Mouse (Mus musculus): ENCODE data around the gene Sez6l2. TPM values are rescaled to one million over a fixed set of nuclear protein-coding genes. Genes with fewer than 3 reads are reported as not detected.
A peak's percentile ranks its signal among the peaks of the same experiment; 100 is the strongest.

Sez6l2 gene
- polyA plus RNA-seq, 1 experiment from 2014 or later, result 1.7 TPM

- Histone ChIP-seq H3K4me3 (ENCODE audit: low read length) (no peak overlapping the region), H3K4me1 (ENCODE audit: control insufficient read depth, insufficient read depth, low read length) (no peaks in the 10 kb centered on the region), H3K27ac (ENCODE audit: low read depth, low read length) (no peak overlapping the region), H3K9me3 (ENCODE audit: control insufficient read depth, low read length) (no peaks in the 10 kb centered on the region), H3K9ac (ENCODE audit: low read depth, low read length) (no peak overlapping the region), H3K36me3 (ENCODE audit: control insufficient read depth, insufficient read depth, low read length) (peaks cover 27% of the 10 kb centered on the region), H3K4me2 (replicated peaks; ENCODE audit: low read depth, low read length) (no peak overlapping the region), H3K27me3 (ENCODE audit: control insufficient read depth, insufficient read depth, low read length) (no peaks in the 10 kb centered on the region)
- WGBS, result 67% methylated on average over 7 of the region's 7 CpGs
- no peak for ATAC-seq (ENCODE audit: low FRiP score, low TSS enrichment)
Observed at GRCm38 (mm10) chr7:126983113-126983512, 32.8 kb downstream of the Sez6l2 start.

GRCm38 (mm10) chr7:126984667-126985444 lies 34.5 kb downstream of the Sez6l2 start:
- no peaks in the 10 kb centered on the region for H3K4me1 ChIP-seq (ENCODE audit: control insufficient read depth, insufficient read depth, low read length)
- WGBS, result 20% methylated on average over 10 of the region's 10 CpGs
- no peaks in the 10 kb centered on the region for H3K27me3 ChIP-seq (ENCODE audit: control insufficient read depth, insufficient read depth, low read length)
- ATAC-seq (ENCODE audit: low FRiP score, low TSS enrichment), result no peak
- H3K4me2 ChIP-seq (replicated peaks; ENCODE audit: low read depth, low read length), result no peak overlapping the region
- no peak overlapping the region for H3K4me3 ChIP-seq (ENCODE audit: low read length)
- H3K9me3 ChIP-seq (ENCODE audit: control insufficient read depth, low read length), result no peaks in the 10 kb centered on the region
- no peak overlapping the region for H3K27ac ChIP-seq (ENCODE audit: low read depth, low read length)
- no peak overlapping the region for H3K9ac ChIP-seq (ENCODE audit: low read depth, low read length)
- H3K36me3 ChIP-seq (ENCODE audit: control insufficient read depth, insufficient read depth, low read length), result peaks cover 10% of the 10 kb centered on the region

GRCm38 (mm10) chr7:126986319-126986718 lies 36.0 kb downstream of the Sez6l2 start:
- ATAC-seq (ENCODE audit: low FRiP score, low TSS enrichment), result peak; percentile 59; the same call in 1 of the 2 replicates
- Histone ChIP-seq H3K27me3 (ENCODE audit: control insufficient read depth, insufficient read depth, low read length) (no peaks in the 10 kb centered on the region), H3K9ac (ENCODE audit: low read depth, low read length) (no peak overlapping the region), H3K4me1 (ENCODE audit: control insufficient read depth, insufficient read depth, low read length) (no peaks in the 10 kb centered on the region), H3K9me3 (ENCODE audit: control insufficient read depth, low read length) (no peaks in the 10 kb centered on the region), H3K27ac (ENCODE audit: low read depth, low read length) (no peak overlapping the region), H3K4me3 (ENCODE audit: low read length) (no peak overlapping the region), H3K4me2 (replicated peaks; ENCODE audit: low read depth, low read length) (no peak overlapping the region), H3K36me3 (ENCODE audit: control insufficient read depth, insufficient read depth, low read length) (no peaks in the 10 kb centered on the region; the same call in 1 of the 2 replicates)
- 45% methylated on average over 9 of the region's 9 CpGs for WGBS

- Histone ChIP-seq H3K9ac (ENCODE audit: low read depth, low read length) (no peak overlapping the region), H3K9me3 (ENCODE audit: control insufficient read depth, low read length) (no peaks in the 10 kb centered on the region), H3K36me3 (ENCODE audit: control insufficient read depth, insufficient read depth, low read length) (no peaks in the 10 kb centered on the region), H3K4me3 (ENCODE audit: low read length) (no peak overlapping the region), H3K27ac (ENCODE audit: low read depth, low read length) (no peak overlapping the region), H3K4me2 (replicated peaks; ENCODE audit: low read depth, low read length) (no peak overlapping the region), H3K4me1 (ENCODE audit: control insufficient read depth, insufficient read depth, low read length) (no peaks in the 10 kb centered on the region), H3K27me3 (ENCODE audit: control insufficient read depth, insufficient read depth, low read length) (no peaks in the 10 kb centered on the region)
- ATAC-seq (ENCODE audit: low FRiP score, low TSS enrichment), result no peak
- WGBS, result 73% methylated on average over 8 of the region's 8 CpGs
Observed at GRCm38 (mm10) chr7:126988816-126989215, 38.5 kb downstream of the Sez6l2 start.

DNA sequence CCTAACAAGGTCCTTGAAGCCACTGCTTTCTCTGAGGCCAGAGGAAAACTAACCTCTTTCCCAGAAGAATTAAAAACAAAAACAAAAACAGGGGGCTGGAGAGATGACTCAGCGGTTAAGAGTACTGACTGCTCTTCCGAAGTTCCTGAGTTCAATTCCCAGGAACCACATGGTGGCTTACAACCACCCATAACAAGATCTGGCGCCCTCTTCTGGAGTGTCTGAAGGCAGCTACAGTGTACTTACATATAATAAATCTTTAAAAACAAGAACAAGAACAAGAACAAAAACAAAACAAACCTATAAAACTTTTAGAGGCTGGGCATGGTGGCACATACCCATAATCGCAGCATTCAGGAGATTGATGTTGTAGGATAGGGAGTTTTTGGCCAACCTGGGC lies 46.1 kb downstream of the Sez6l2 start:
- H3K4me1 ChIP-seq (ENCODE audit: control insufficient read depth, insufficient read depth, low read length), result no peaks in the 10 kb centered on the region
- H3K9ac ChIP-seq (ENCODE audit: low read depth, low read length), result no peak overlapping the region
- no peaks in the 10 kb centered on the region for H3K36me3 ChIP-seq (ENCODE audit: control insufficient read depth, insufficient read depth, low read length)
- no peak for ATAC-seq (ENCODE audit: low FRiP score, low TSS enrichment)
- H3K4me3 ChIP-seq (ENCODE audit: low read length), result no peak overlapping the region
- no peak overlapping the region for H3K27ac ChIP-seq (ENCODE audit: low read depth, low read length)
- WGBS, result 86% methylated on average over 4 of the region's 4 CpGs
- H3K4me2 ChIP-seq (replicated peaks; ENCODE audit: low read depth, low read length), result no peak overlapping the region
- H3K9me3 ChIP-seq (ENCODE audit: control insufficient read depth, low read length), result no peaks in the 10 kb centered on the region
- H3K27me3 ChIP-seq (ENCODE audit: control insufficient read depth, insufficient read depth, low read length), result no peaks in the 10 kb centered on the region

DNA sequence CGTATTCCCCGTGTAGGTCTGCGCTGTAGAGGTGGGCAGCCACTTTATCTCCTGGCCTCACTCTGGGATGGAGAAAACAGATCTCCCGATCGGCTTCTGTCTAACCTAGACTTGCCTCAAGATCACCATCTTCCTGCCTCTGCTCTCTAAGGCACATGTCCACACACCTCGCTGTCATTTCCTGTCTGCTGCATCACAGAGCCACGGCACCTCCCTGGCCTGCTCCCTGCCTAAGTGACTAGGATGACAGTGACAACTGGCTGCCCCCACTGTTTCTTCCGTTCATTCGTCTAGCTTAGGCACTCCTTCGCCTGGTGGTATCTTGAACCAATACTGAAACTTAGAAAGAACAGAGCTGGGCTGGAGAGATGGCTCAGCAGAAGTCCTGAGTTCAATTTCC lies 49.2 kb downstream of the Sez6l2 start:
- H3K27ac ChIP-seq (ENCODE audit: low read depth, low read length), result no peak overlapping the region
- no peak overlapping the region for H3K4me3 ChIP-seq (ENCODE audit: low read length)
- no peak overlapping the region for H3K4me2 ChIP-seq (replicated peaks; ENCODE audit: low read depth, low read length)
- no peaks in the 10 kb centered on the region for H3K36me3 ChIP-seq (ENCODE audit: control insufficient read depth, insufficient read depth, low read length)
- no peak overlapping the region for H3K9ac ChIP-seq (ENCODE audit: low read depth, low read length)
- H3K4me1 ChIP-seq (ENCODE audit: control insufficient read depth, insufficient read depth, low read length), result no peaks in the 10 kb centered on the region
- no peaks in the 10 kb centered on the region for H3K27me3 ChIP-seq (ENCODE audit: control insufficient read depth, insufficient read depth, low read length)
- ATAC-seq (ENCODE audit: low FRiP score, low TSS enrichment), result no peak
- WGBS, result 73% methylated on average over 10 of the region's 10 CpGs
- H3K9me3 ChIP-seq (ENCODE audit: control insufficient read depth, low read length), result no peaks in the 10 kb centered on the region

DNA sequence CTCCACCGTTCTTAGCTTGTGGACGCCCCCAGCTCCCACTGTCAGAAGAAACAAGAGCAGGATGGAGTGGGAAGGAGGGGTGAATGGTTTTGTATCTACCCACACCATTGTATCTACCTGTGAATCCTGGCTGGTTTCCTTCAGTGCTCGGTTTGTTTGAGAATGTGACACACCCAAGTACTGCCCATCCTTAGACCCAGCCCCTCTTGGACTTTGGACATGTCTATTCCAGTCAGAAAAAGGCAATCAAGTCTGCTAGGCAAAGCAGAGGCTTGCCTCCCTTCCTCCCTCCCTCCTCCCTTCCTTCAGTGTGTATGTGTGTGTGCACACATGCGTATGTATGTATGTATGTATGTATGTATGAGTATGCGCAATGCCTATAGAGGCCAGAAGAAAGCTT lies 53.3 kb downstream of the Sez6l2 start:
- Histone ChIP-seq H3K9me3 (ENCODE audit: control insufficient read depth, low read length) (no peaks in the 10 kb centered on the region), H3K4me2 (replicated peaks; ENCODE audit: low read depth, low read length) (no peak overlapping the region), H3K36me3 (ENCODE audit: control insufficient read depth, insufficient read depth, low read length) (no peaks in the 10 kb centered on the region), H3K4me1 (ENCODE audit: control insufficient read depth, insufficient read depth, low read length) (peaks cover 4% of the 10 kb centered on the region), H3K27me3 (ENCODE audit: control insufficient read depth, insufficient read depth, low read length) (no peaks in the 10 kb centered on the region), H3K4me3 (ENCODE audit: low read length) (no peak overlapping the region), H3K27ac (ENCODE audit: low read depth, low read length) (no peak overlapping the region), H3K9ac (ENCODE audit: low read depth, low read length) (no peak overlapping the region)
- 87% methylated on average over 5 of the region's 5 CpGs for whole genome bisulfite sequencing
- no peak for ATAC-seq (ENCODE audit: low FRiP score, low TSS enrichment)

DNA sequence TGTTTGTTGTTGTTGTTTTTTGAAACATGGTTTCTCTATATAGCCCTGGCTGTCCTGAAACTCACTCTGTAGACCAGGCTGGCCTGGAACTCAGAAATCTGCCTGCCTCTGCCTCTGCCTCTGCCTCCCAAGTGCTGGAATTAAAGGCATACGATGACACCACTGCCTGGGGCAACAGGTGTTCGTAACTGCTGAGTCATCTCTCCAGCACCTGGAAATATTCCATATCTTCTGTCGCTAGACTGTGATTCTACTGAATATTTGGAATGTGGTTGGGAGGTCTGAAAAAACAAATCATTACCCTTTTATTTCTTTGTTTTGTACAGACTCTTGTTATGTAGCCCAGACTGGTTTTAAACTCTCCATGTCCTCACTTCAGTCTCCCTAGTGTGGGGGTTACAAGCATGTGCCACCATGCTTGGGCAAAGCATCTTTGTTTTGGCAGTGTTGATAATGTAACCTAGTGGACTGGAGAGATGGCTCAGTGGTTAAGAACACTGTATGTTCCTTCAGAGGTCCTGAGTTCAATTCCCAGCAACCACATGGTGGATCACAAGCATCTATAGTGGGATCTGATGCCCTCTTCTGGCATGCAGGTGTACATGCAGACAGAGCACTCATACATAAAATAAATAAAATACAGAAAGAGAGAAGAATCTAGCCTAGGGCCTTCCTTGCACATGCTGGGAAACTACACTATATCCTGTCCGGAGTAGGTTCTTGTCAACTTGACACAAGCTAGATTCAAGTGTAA lies 53.9 kb downstream of the Sez6l2 start:
- WGBS, result 88% methylated on average over 4 of the region's 4 CpGs
- H3K27me3 ChIP-seq (ENCODE audit: control insufficient read depth, insufficient read depth, low read length), result no peaks in the 10 kb centered on the region

More for the DNA sequence above, 53.9 kb downstream of the Sez6l2 start:
- Histone ChIP-seq H3K9me3 (ENCODE audit: control insufficient read depth, low read length) (no peaks in the 10 kb centered on the region), H3K4me3 (ENCODE audit: low read length) (no peak overlapping the region), H3K9ac (ENCODE audit: low read depth, low read length) (no peak overlapping the region), H3K4me2 (replicated peaks; ENCODE audit: low read depth, low read length) (no peak overlapping the region), H3K4me1 (ENCODE audit: control insufficient read depth, insufficient read depth, low read length) (peaks cover 4% of the 10 kb centered on the region), H3K27ac (ENCODE audit: low read depth, low read length) (no peak overlapping the region), H3K36me3 (ENCODE audit: control insufficient read depth, insufficient read depth, low read length) (no peaks in the 10 kb centered on the region)
- ATAC-seq (ENCODE audit: low FRiP score, low TSS enrichment), result no peak

Data from kidney, embryonic 14.5 days (tissue).